Mouse (Mus musculus) lung, embryonic 14.5 days (tissue): ENCODE measurements at regions not wholly inside any gene's neighbourhood (a gene's known extent, or its start where the extent isn't known, plus 50 kb on each side); places are given as distances from the start of the nearest gene placed in this dataset.

ENCODE experiments used
- ATAC-seq: fragments of 200-750 bp; cut with Nextera tagmentation; 2 replicates; pipeline ENCODE4 v1.8.0; 2017; ENCODE audit warnings: mild to moderate bottlenecking, moderate TSS enrichment, moderate library complexity; ENCODE audit not compliant: insufficient read depth
- DNase-seq: peaks from one replicate; pipeline ENCODE4 v3.0.0-alpha.2; 2015
- H3K27ac ChIP-seq: fragments of 300-500 bp; sonication (generic); 2 replicates; pipeline ENCODE4 v1.5.1; 2014; ENCODE audit warnings: low read depth, mild to moderate bottlenecking, moderate library complexity
- H3K27me3 ChIP-seq: fragments of 300-500 bp; sonication (generic); 2 replicates; pipeline ENCODE4 v1.6.1; 2014; ENCODE audit warnings: low read length, control low read depth; ENCODE audit not compliant: insufficient read depth
- H3K36me3 ChIP-seq: fragments of 300-500 bp; sonication (generic); 2 replicates; pipeline ENCODE4 v1.6.1; 2014; ENCODE audit warnings: control low read depth; ENCODE audit not compliant: insufficient read depth
- H3K4me1 ChIP-seq: fragments of 300-500 bp; sonication (generic); 2 replicates; pipeline ENCODE4 v1.6.1; 2014; ENCODE audit warnings: antibody characterized with exemption, control low read depth; ENCODE audit not compliant: insufficient read depth
- H3K4me2 ChIP-seq: fragments of 300-500 bp; sonication (generic); 2 replicates; pipeline ENCODE4 v1.6.1; 2014; ENCODE audit warnings: mild to moderate bottlenecking
- H3K4me3 ChIP-seq: fragments of 300-500 bp; sonication (generic); 2 replicates; pipeline ENCODE4 v1.5.1; 2014; ENCODE audit warnings: low read depth, low read length
- H3K9ac ChIP-seq: fragments of 300-500 bp; sonication (generic); 2 replicates; pipeline ENCODE4 v1.6.1; 2014
- H3K9me3 ChIP-seq: fragments of 300-500 bp; sonication (generic); 2 replicates; pipeline ENCODE4 v1.6.1; 2016; ENCODE audit warnings: low read depth, low read length, control low read depth
- CTCF ChIP-seq: IDR thresholded peaks from 2 replicates; pipeline ENCODE4 v1.5.1; 2016; ENCODE audit warnings: antibody characterized with exemption, low read depth
- WGBS: fragments of 180-500 bp; shearing (Covaris S2); extraction: QIAGEN DNeasy Blood & Tissue Kit; methylation state at CpG from one replicate; pipeline ENCODE4 v1.1.7; 2014; 5-methylcytosine and 5-hydroxymethylcytosine counted together

DNA sequence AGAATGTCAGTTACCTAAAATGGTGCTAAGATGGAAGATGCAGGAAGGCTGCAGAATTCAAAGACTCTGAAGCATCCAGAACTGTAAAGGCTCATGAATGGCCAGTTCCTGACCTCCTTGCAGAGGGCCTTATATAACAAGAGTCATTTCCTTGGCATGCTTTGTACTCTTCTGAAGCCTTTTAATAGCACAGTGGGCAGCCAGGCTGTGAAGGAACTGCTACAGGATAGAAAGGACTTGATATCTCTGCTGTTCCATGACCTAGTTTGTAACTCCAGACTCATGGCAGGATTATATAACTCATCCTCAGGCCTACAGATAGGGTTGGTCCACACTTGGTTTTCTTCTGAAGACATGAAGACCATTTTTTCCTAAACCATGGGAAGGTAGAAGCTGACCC, 143.7 kb upstream of the Mmadhc start:
- Histone ChIP-seq H3K27me3 (no peaks in the 10 kb centered on the region), H3K36me3 (no peaks in the 10 kb centered on the region), H3K27ac (no peak overlapping the region), H3K4me3 (no peak overlapping the region), H3K9me3 (no peaks in the 10 kb centered on the region), H3K4me1 (no peaks in the 10 kb centered on the region), H3K9ac (no peak overlapping the region), H3K4me2 (no peak overlapping the region)
- no peak for DNase-seq
- TF ChIP-seq CTCF: no peak
- ATAC-seq: no peak

DNA sequence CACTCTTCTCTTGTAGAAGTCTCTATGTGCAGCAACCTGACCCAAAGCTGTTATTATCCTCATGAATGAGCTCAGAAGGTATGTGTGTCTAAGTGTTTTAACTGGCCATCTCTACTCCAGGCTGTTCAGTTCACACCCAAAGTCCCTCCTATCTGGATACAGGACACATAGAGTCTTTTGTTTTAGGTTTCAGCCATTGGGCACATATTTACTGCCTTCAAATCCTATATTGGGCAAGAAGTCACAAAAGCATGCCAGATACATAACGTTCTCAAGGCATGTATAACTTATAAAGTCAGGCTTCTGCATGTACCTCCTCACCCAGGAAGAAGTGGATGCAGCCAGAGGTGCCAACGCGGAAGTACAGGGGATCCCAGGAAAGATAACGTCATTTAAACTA, 136.6 kb upstream of the Mmadhc start:
- H3K9ac ChIP-seq: no peak overlapping the region
- H3K4me2 ChIP-seq: no peak overlapping the region
- 86% methylated on average over 4 of the region's 4 CpGs for whole genome bisulfite sequencing
- H3K27me3 ChIP-seq: no peaks in the 10 kb centered on the region
- H3K4me1 ChIP-seq: no peaks in the 10 kb centered on the region
- H3K27ac ChIP-seq: no peak overlapping the region
- H3K4me3 ChIP-seq: no peak overlapping the region
- no peaks in the 10 kb centered on the region for H3K9me3 ChIP-seq
- H3K36me3 ChIP-seq: no peaks in the 10 kb centered on the region
- no peak for TF ChIP-seq CTCF
- ATAC-seq: no peak
- DNase-seq: no peak

DNA sequence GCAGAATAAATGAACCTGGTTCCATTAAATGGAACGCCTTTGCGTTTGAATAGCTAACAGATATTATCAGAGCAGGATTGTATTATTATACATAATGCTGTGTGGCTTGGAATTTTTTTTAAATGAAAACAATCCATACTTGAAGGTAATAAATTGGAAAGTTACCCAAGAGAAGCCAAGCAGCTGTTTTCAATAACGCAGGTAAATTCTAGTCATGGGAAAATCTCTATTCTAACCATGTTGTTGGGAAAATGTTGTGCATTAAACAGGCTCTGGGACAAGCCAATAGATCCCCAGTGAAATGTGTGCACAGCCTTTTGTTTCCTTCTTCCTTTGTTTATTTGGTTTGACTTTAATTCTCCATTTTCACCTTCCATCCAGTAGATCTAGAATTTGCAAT, 128.6 kb upstream of the Mmadhc start:
- ATAC-seq: no peak
- DNase-seq: no peak
- WGBS: 91% methylated on average over 3 of the region's 3 CpGs
- no peak overlapping the region for H3K4me3 ChIP-seq
- no peaks in the 10 kb centered on the region for H3K36me3 ChIP-seq
- H3K9ac ChIP-seq: no peak overlapping the region
- no peak overlapping the region for H3K4me2 ChIP-seq
- H3K9me3 ChIP-seq: no peaks in the 10 kb centered on the region
- no peaks in the 10 kb centered on the region for H3K27me3 ChIP-seq
- no peaks in the 10 kb centered on the region for H3K4me1 ChIP-seq
- no peak overlapping the region for H3K27ac ChIP-seq
- no peak for TF ChIP-seq CTCF

DNA sequence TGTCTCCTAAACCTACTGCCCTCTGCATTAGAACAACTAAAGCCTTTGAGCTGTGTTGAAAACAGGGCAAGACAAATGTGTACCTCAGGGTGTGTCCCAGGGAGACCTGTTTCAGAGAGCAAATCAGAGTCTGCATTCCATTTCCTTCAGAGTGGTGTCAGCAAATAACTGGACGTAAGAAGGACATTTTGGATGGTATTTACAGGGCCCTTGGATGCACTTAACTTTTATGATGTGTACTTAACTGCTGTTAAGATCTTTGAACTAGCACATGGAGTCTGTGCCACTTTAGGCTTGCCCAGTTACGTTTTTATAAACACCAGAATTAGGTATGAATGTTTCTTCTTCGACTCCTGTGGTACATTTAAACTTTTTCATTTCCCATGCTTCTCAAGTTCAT, 123.0 kb upstream of the Mmadhc start:
- ATAC-seq (no peak), DNase-seq (peak; percentile 12)
- no peaks in the 10 kb centered on the region for H3K36me3 ChIP-seq
- H3K27me3 ChIP-seq: no peaks in the 10 kb centered on the region
- TF ChIP-seq CTCF: no peak
- H3K4me1 ChIP-seq: no peaks in the 10 kb centered on the region
- 47% methylated on average over 3 of the region's 3 CpGs for WGBS
- no peak overlapping the region for H3K4me3 ChIP-seq
- H3K9ac ChIP-seq: no peak overlapping the region
- no peaks in the 10 kb centered on the region for H3K9me3 ChIP-seq
- no peak overlapping the region for H3K27ac ChIP-seq
- H3K4me2 ChIP-seq: no peak overlapping the region

DNA sequence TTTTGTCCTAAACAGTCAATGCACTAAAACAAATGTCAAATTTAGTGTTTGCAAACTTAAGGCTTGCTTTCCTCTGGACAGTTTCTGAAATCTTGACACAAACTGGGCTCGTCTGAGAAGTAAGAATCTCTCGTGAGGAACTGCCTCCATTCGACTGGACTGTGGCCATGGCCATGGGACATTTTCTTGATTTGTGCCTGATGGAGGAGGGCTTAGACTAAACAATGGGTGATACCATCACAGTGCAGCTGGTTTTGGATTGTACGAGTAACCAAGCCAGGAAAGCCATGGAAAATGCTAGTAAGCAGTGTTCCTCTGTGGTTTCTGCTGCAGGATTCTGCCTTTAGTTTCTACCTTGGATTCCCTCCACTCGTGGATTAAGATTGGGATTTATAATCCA, 121.0 kb upstream of the Mmadhc start:
- Histone ChIP-seq H3K4me3 (no peak overlapping the region), H3K36me3 (no peaks in the 10 kb centered on the region), H3K9ac (no peak overlapping the region), H3K27me3 (no peaks in the 10 kb centered on the region), H3K9me3 (no peaks in the 10 kb centered on the region), H3K4me1 (no peaks in the 10 kb centered on the region), H3K27ac (no peak overlapping the region), H3K4me2 (no peak overlapping the region)
- TF ChIP-seq CTCF: no peak
- 55% methylated on average over 5 of the region's 5 CpGs for WGBS
- DNase-seq (peak; percentile 76), ATAC-seq (peak; percentile 66)

DNA sequence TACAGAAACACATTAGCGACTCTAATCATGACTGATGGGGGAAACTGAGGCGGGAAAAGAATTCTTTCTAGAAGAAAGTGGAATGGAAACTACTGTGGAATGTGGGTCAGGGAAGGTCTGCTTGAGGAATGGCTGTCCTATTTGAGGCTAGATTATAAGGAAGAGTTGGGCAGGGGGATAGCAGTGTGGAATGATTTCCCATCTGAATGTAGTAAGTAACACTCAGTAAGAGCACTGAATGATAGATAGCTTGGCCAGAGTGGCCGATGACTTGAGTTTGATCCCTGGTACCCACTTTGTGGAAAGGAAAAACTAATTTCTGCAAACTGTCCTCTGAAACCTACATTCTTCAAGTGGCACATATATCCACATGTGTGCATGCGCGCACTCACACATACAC, 120.5 kb upstream of the Mmadhc start:
- Histone ChIP-seq H3K4me2 (no peak overlapping the region), H3K4me3 (no peak overlapping the region), H3K27ac (no peak overlapping the region), H3K9me3 (no peaks in the 10 kb centered on the region), H3K4me1 (no peaks in the 10 kb centered on the region), H3K27me3 (no peaks in the 10 kb centered on the region), H3K36me3 (no peaks in the 10 kb centered on the region), H3K9ac (no peak overlapping the region)
- WGBS: 86% methylated on average over 5 of the region's 5 CpGs
- TF ChIP-seq CTCF: no peak
- no peak for DNase-seq
- ATAC-seq: no peak

GRCm38 (mm10) chr2:50416056-50416455, 119.5 kb upstream of the Mmadhc start:
- no peak overlapping the region for H3K9ac ChIP-seq
- no peak for DNase-seq
- TF ChIP-seq CTCF: no peak
- WGBS: 84% methylated on average over 2 of the region's 2 CpGs
- no peaks in the 10 kb centered on the region for H3K4me1 ChIP-seq
- H3K9me3 ChIP-seq: no peaks in the 10 kb centered on the region
- no peaks in the 10 kb centered on the region for H3K36me3 ChIP-seq
- H3K4me3 ChIP-seq: no peak overlapping the region
- no peaks in the 10 kb centered on the region for H3K27me3 ChIP-seq
- ATAC-seq: no peak
- H3K4me2 ChIP-seq: no peak overlapping the region
- H3K27ac ChIP-seq: no peak overlapping the region

GRCm38 (mm10) chr2:50405932-50406331, 109.3 kb upstream of the Mmadhc start:
- Histone ChIP-seq H3K36me3 (no peaks in the 10 kb centered on the region), H3K27me3 (no peaks in the 10 kb centered on the region), H3K9ac (no peak overlapping the region), H3K4me1 (no peaks in the 10 kb centered on the region), H3K27ac (no peak overlapping the region), H3K4me3 (no peak overlapping the region), H3K9me3 (no peaks in the 10 kb centered on the region), H3K4me2 (no peak overlapping the region)
- ATAC-seq (no peak), DNase-seq (no peak)
- TF ChIP-seq CTCF: no peak
- WGBS: 53% methylated on average over 4 of the region's 4 CpGs
